Mouse (Mus musculus) MEL (cell line): ENCODE data around the gene Bmp8a.

ENCODE experiments used
- CTCF ChIP-seq, 3 experiments: IDR thresholded peaks in 2 of 3; conservative IDR thresholded peaks in 1 of 3; 2 replicates each; pipeline ENCODE4 v1.5.1; 2011 to 2012; ENCODE audit warnings: low read length in 3 of 3, low read depth in 2 of 3, mild to moderate bottlenecking in 2 of 3, improper control_type of control experiment in 1 of 3, inconsistent platforms in 1 of 3, mixed read lengths in 1 of 3, moderate library complexity in 1 of 3; ENCODE audit not compliant: control insufficient read depth in 1 of 3, insufficient read depth in 1 of 3, poor library complexity in 1 of 3, severe bottlenecking in 1 of 3
- EP300 ChIP-seq, 2 experiments: IDR thresholded peaks; 2 replicates each; pipeline ENCODE4 v1.6.1; 2011; ENCODE audit warnings: improper control_type of control experiment in 2 of 2, low read length in 2 of 2, low read depth in 1 of 2, mild to moderate bottlenecking in 1 of 2
- GABPA ChIP-seq: IDR thresholded peaks from 2 replicates; pipeline ENCODE4 v1.6.1; 2012; ENCODE audit warnings: low read depth, mild to moderate bottlenecking, inconsistent platforms, low read length, improper control_type of control experiment, moderate library complexity
- HCFC1 ChIP-seq: IDR thresholded peaks from 2 replicates; pipeline ENCODE4 v1.6.1; 2012; ENCODE audit warnings: low read depth, mild to moderate bottlenecking, inconsistent platforms, low read length, improper control_type of control experiment, moderate library complexity
- POLR2A ChIP-seq, 2 experiments: IDR thresholded peaks; 2 replicates each; pipeline ENCODE4 v1.6.1; 2011 to 2012; ENCODE audit warnings: low read length in 2 of 2, mild to moderate bottlenecking in 2 of 2, control low read depth in 1 of 2, improper control_type of control experiment in 1 of 2, low read depth in 1 of 2, moderate library complexity in 1 of 2; ENCODE audit not compliant: control insufficient read depth in 1 of 2, insufficient read depth in 1 of 2, poor library complexity in 1 of 2

DNA sequence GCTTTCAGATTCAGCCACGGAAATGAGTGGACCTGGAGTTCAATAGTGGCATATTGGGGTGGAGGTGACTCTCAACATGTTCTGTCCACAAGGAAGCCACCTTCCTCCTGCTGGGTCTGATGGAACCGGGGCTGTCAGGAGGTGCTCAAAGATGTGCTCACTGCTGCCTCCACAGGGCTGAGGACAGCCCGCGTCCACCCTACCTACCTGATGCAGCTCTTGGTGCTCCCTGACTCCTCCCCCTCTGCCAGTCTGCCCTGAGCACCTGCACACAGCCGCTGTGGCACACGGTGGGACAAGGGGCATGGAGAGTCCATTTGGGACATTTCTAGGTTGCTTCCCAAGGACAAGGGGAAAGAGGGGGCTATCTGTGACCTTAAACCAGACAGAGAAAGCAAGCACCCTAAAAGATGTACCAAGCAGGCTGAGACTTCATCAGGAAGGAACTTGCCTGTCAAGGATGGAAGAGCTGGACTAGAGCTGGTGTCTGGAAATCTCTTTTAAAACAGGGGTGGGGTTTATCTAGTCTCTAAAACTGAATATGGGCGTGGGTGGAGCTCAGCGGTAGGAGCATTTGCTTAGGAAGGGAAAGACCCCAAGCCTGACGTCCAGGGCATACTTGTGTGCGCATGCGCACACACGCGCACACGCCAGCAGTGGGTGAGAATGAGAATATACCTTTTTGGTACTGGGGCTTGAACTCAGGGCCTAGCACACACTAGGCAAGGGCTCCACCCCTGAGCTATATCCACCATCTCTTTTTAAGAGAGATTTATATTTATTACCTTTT is 7.1 kb downstream of the Bmp8a start:
- TF ChIP-seq HCFC1, result no peak
- peak in 1 of 3 experiments; percentile 17; a peak in 1 of 6 replicates for TF ChIP-seq CTCF (IDR thresholded peaks at IDR 0.05 in 2 of 3, conservative IDR thresholded peaks at IDR 0.05 in 1 of 3; ENCODE audit: control insufficient read depth in 1 of 3, insufficient read depth in 1 of 3, low read depth in 2 of 3, low read length in 3 of 3, poor library complexity in 1 of 3, severe bottlenecking in 1 of 3)
- no peak for TF ChIP-seq POLR2A (IDR thresholded peaks at IDR 0.05; ENCODE audit: control insufficient read depth in 1 of 2, insufficient read depth in 1 of 2, low read depth in 1 of 2, low read length in 2 of 2, poor library complexity in 1 of 2)
- TF ChIP-seq GABPA, result no peak
- TF ChIP-seq EP300 (IDR thresholded peaks at IDR 0.05; ENCODE audit: low read depth in 1 of 2, low read length in 2 of 2), result no peak
